Mouse (Mus musculus) right cerebral cortex, adult 18-20 months (tissue): ENCODE results near the gene Ugt8a.

Experiments
- DNase-seq: peaks from one replicate; pipeline ENCODE4 v3.0.0; 2022; ENCODE audit warnings: mixed read lengths

Gene Ugt8a

GRCm38 (mm10) chr3:125861601-125862000, 76.8 kb downstream of the Ugt8a start:
- no peak for DNase-seq

- peak; percentile 23 for DNase-seq
Measured at GRCm38 (mm10) chr3:125849163-125849872, 89.1 kb downstream of the Ugt8a start.

GRCm38 (mm10) chr3:125828051-125828450, 110.4 kb downstream of the Ugt8a start:
- DNase-seq: no peak

- DNase-seq: no peak
Measured at GRCm38 (mm10) chr3:125827256-125827655, 111.2 kb downstream of the Ugt8a start.

- DNase-seq: no peak
Measured at GRCm38 (mm10) chr3:125819741-125820140, 118.7 kb downstream of the Ugt8a start.
